Mouse (Mus musculus): ENCODE results near the gene Mfap4. TPM values are rescaled to one million over a fixed set of nuclear protein-coding genes. Genes with fewer than 3 reads are reported as not detected.
A peak's percentile ranks its signal among the peaks of the same experiment; 100 is the strongest.

Mfap4 gene
- polyA plus RNA-seq, 1 experiment from 2014 or later: 367 TPM

- Histone ChIP-seq H3K9ac (replicated peaks; ENCODE audit: low read depth, low read length) (peak overlapping the region; percentile 66), H3K4me3 (ENCODE audit: low read depth, low read length) (peak overlapping the region; percentile 44), H3K4me2 (replicated peaks; ENCODE audit: low read depth, low read length) (peak overlapping the region; percentile 67), H3K4me1 (ENCODE audit: control insufficient read depth, insufficient read depth, low read length) (peaks cover 22% of the 10 kb centered on the region), H3K27me3 (ENCODE audit: control insufficient read depth, insufficient read depth, low read length) (no peaks in the 10 kb centered on the region), H3K9me3 (ENCODE audit: control insufficient read depth, low read depth, low read length) (no peaks in the 10 kb centered on the region), H3K27ac (ENCODE audit: low read length) (peak overlapping the region; percentile 99; the same call in 1 of the 2 replicates), H3K36me3 (ENCODE audit: control insufficient read depth, insufficient read depth, low read length) (peaks cover 37% of the 10 kb centered on the region)
- 80% methylated on average over 14 of the region's 14 CpGs for WGBS
- ATAC-seq (ENCODE audit: insufficient number of reproducible peaks, insufficient read depth, low FRiP score, low read depth): no peak
Observed at GRCm38 (mm10) chr11:61486458-61487219, 1.4 kb downstream of the Mfap4 start.

GRCm38 (mm10) chr11:61487401-61487800, 2.2 kb downstream of the Mfap4 start:
- H3K27me3 ChIP-seq (ENCODE audit: control insufficient read depth, insufficient read depth, low read length): no peaks in the 10 kb centered on the region
- no peaks in the 10 kb centered on the region for H3K9me3 ChIP-seq (ENCODE audit: control insufficient read depth, low read depth, low read length)
- no peak overlapping the region for H3K9ac ChIP-seq (replicated peaks; ENCODE audit: low read depth, low read length)
- peaks cover 19% of the 10 kb centered on the region for H3K4me1 ChIP-seq (ENCODE audit: control insufficient read depth, insufficient read depth, low read length)
- H3K27ac ChIP-seq (ENCODE audit: low read length): no peak overlapping the region; the same call in 1 of the 2 replicates
- 25% methylated on average over 2 of the region's 2 CpGs for WGBS
- H3K4me2 ChIP-seq (replicated peaks; ENCODE audit: low read depth, low read length): peak overlapping the region; percentile 67
- ATAC-seq (ENCODE audit: insufficient number of reproducible peaks, insufficient read depth, low FRiP score, low read depth): no peak
- peak overlapping the region; percentile 44 for H3K4me3 ChIP-seq (ENCODE audit: low read depth, low read length)
- peaks cover 41% of the 10 kb centered on the region for H3K36me3 ChIP-seq (ENCODE audit: control insufficient read depth, insufficient read depth, low read length)

GRCm38 (mm10) chr11:61487936-61488335, 2.7 kb downstream of the Mfap4 start:
- Histone ChIP-seq H3K4me1 (ENCODE audit: control insufficient read depth, insufficient read depth, low read length) (peaks cover 24% of the 10 kb centered on the region), H3K27me3 (ENCODE audit: control insufficient read depth, insufficient read depth, low read length) (no peaks in the 10 kb centered on the region), H3K27ac (ENCODE audit: low read length) (peak overlapping the region; percentile 1; the same call in 1 of the 2 replicates), H3K36me3 (ENCODE audit: control insufficient read depth, insufficient read depth, low read length) (peaks cover 41% of the 10 kb centered on the region), H3K9me3 (ENCODE audit: control insufficient read depth, low read depth, low read length) (no peaks in the 10 kb centered on the region), H3K4me2 (replicated peaks; ENCODE audit: low read depth, low read length) (no peak overlapping the region), H3K9ac (replicated peaks; ENCODE audit: low read depth, low read length) (no peak overlapping the region), H3K4me3 (ENCODE audit: low read depth, low read length) (no peak overlapping the region)
- ATAC-seq (ENCODE audit: insufficient number of reproducible peaks, insufficient read depth, low FRiP score, low read depth): no peak
- 91% methylated on average over 7 of the region's 7 CpGs for WGBS

- no peak overlapping the region for H3K4me3 ChIP-seq (ENCODE audit: low read depth, low read length)
- H3K9me3 ChIP-seq (ENCODE audit: control insufficient read depth, low read depth, low read length): no peaks in the 10 kb centered on the region
- H3K9ac ChIP-seq (replicated peaks; ENCODE audit: low read depth, low read length): no peak overlapping the region
- H3K4me2 ChIP-seq (replicated peaks; ENCODE audit: low read depth, low read length): no peak overlapping the region
- peaks cover 41% of the 10 kb centered on the region for H3K36me3 ChIP-seq (ENCODE audit: control insufficient read depth, insufficient read depth, low read length)
- H3K27me3 ChIP-seq (ENCODE audit: control insufficient read depth, insufficient read depth, low read length): no peaks in the 10 kb centered on the region
- ATAC-seq (ENCODE audit: insufficient number of reproducible peaks, insufficient read depth, low FRiP score, low read depth): no peak
- peaks cover 23% of the 10 kb centered on the region for H3K4me1 ChIP-seq (ENCODE audit: control insufficient read depth, insufficient read depth, low read length)
- WGBS: 69% methylated on average over 2 of the region's 2 CpGs
- H3K27ac ChIP-seq (ENCODE audit: low read length): no peak overlapping the region
Observed at GRCm38 (mm10) chr11:61489085-61489484, 3.9 kb downstream of the Mfap4 start.

- no peak for ATAC-seq (ENCODE audit: insufficient number of reproducible peaks, insufficient read depth, low FRiP score, low read depth)
- H3K36me3 ChIP-seq (ENCODE audit: control insufficient read depth, insufficient read depth, low read length): peaks cover 41% of the 10 kb centered on the region
- no peaks in the 10 kb centered on the region for H3K27me3 ChIP-seq (ENCODE audit: control insufficient read depth, insufficient read depth, low read length)
- H3K9ac ChIP-seq (replicated peaks; ENCODE audit: low read depth, low read length): no peak overlapping the region
- no peak overlapping the region for H3K4me3 ChIP-seq (ENCODE audit: low read depth, low read length)
- H3K4me1 ChIP-seq (ENCODE audit: control insufficient read depth, insufficient read depth, low read length): peaks cover 19% of the 10 kb centered on the region
- no peak overlapping the region for H3K4me2 ChIP-seq (replicated peaks; ENCODE audit: low read depth, low read length)
- WGBS: 95% methylated on average over 8 of the region's 8 CpGs
- no peak overlapping the region for H3K27ac ChIP-seq (ENCODE audit: low read length)
- H3K9me3 ChIP-seq (ENCODE audit: control insufficient read depth, low read depth, low read length): no peaks in the 10 kb centered on the region
Observed at GRCm38 (mm10) chr11:61489874-61490273, 4.6 kb downstream of the Mfap4 start.

GRCm38 (mm10) chr11:61490944-61491520, 5.8 kb downstream of the Mfap4 start:
- Histone ChIP-seq H3K36me3 (ENCODE audit: control insufficient read depth, insufficient read depth, low read length) (peaks cover 41% of the 10 kb centered on the region), H3K27me3 (ENCODE audit: control insufficient read depth, insufficient read depth, low read length) (no peaks in the 10 kb centered on the region), H3K4me3 (ENCODE audit: low read depth, low read length) (no peak overlapping the region), H3K4me1 (ENCODE audit: control insufficient read depth, insufficient read depth, low read length) (peaks cover 19% of the 10 kb centered on the region), H3K27ac (ENCODE audit: low read length) (no peak overlapping the region), H3K9ac (replicated peaks; ENCODE audit: low read depth, low read length) (no peak overlapping the region), H3K4me2 (replicated peaks; ENCODE audit: low read depth, low read length) (no peak overlapping the region), H3K9me3 (ENCODE audit: control insufficient read depth, low read depth, low read length) (no peaks in the 10 kb centered on the region)
- ATAC-seq (ENCODE audit: insufficient number of reproducible peaks, insufficient read depth, low FRiP score, low read depth): no peak
- WGBS: 83% methylated on average over 22 of the region's 22 CpGs

GRCm38 (mm10) chr11:61492749-61493401, 7.6 kb downstream of the Mfap4 start:
- 59% methylated on average over 12 of the region's 12 CpGs for WGBS
- H3K27ac ChIP-seq (ENCODE audit: low read length): no peak overlapping the region
- no peaks in the 10 kb centered on the region for H3K27me3 ChIP-seq (ENCODE audit: control insufficient read depth, insufficient read depth, low read length)
- ATAC-seq (ENCODE audit: insufficient number of reproducible peaks, insufficient read depth, low FRiP score, low read depth): no peak
- peaks cover 12% of the 10 kb centered on the region for H3K4me1 ChIP-seq (ENCODE audit: control insufficient read depth, insufficient read depth, low read length)
- peak overlapping the region; percentile 80 for H3K9ac ChIP-seq (replicated peaks; ENCODE audit: low read depth, low read length)
- H3K4me2 ChIP-seq (replicated peaks; ENCODE audit: low read depth, low read length): peak overlapping the region; percentile 92
- peaks cover 40% of the 10 kb centered on the region for H3K36me3 ChIP-seq (ENCODE audit: control insufficient read depth, insufficient read depth, low read length)
- H3K9me3 ChIP-seq (ENCODE audit: control insufficient read depth, low read depth, low read length): no peaks in the 10 kb centered on the region
- peak overlapping the region; percentile 92 for H3K4me3 ChIP-seq (ENCODE audit: low read depth, low read length)

GRCm38 (mm10) chr11:61493525-61494128, 8.4 kb downstream of the Mfap4 start:
- Histone ChIP-seq H3K4me1 (ENCODE audit: control insufficient read depth, insufficient read depth, low read length) (peaks cover 9% of the 10 kb centered on the region; the same call in 1 of the 2 replicates), H3K9ac (replicated peaks; ENCODE audit: low read depth, low read length) (peak overlapping the region; percentile 80), H3K36me3 (ENCODE audit: control insufficient read depth, insufficient read depth, low read length) (peaks cover 33% of the 10 kb centered on the region), H3K4me2 (replicated peaks; ENCODE audit: low read depth, low read length) (peak overlapping the region; percentile 92), H3K4me3 (ENCODE audit: low read depth, low read length) (peak overlapping the region; percentile 92), H3K27ac (ENCODE audit: low read length) (peak overlapping the region; percentile 90), H3K9me3 (ENCODE audit: control insufficient read depth, low read depth, low read length) (no peaks in the 10 kb centered on the region), H3K27me3 (ENCODE audit: control insufficient read depth, insufficient read depth, low read length) (no peaks in the 10 kb centered on the region)
- ATAC-seq (ENCODE audit: insufficient number of reproducible peaks, insufficient read depth, low FRiP score, low read depth): peak; percentile 40
- 2% methylated on average over 48 of the region's 50 CpGs for WGBS
